8 mouse cellular contexts compared by ENCODE assay signal in genomic region chr10:84576395-84577070, GRCm38 (mm10). TPM values are rescaled to one million over a fixed set of nuclear protein-coding genes. Genes with fewer than 3 reads are reported as not detected.
DNase-seq lines count a peak whose midpoint lies in the region; ATAC-seq lines count a peak whose summit lies in the region.

Tcp11l2 (plus strand) TSS chr10:84576626.

- peaks cover 8% of the 10 kb centered on the region; the same call in 1 of the 2 replicates for H3K4me1 ChIP-seq in forebrain, embryonic 14.5 days (ENCODE audit: control insufficient read depth, insufficient read depth, low read length)
- peaks cover 15% of the 10 kb centered on the region for H3K4me1 ChIP-seq in neural tube, embryonic 15.5 days

- 0 out of 2 replicates have a peak within 1 kb of the TSS, but pooled peaks have one; percentile 4 for H3K27ac ChIP-seq in forebrain, embryonic 14.5 days (ENCODE audit: low read depth, low read length)
- peak within 1 kb of the TSS; percentile 83 for H3K27ac ChIP-seq in neural tube, embryonic 15.5 days (replicated peaks)

- H3K4me3 ChIP-seq in forebrain, embryonic 14.5 days (ENCODE audit: low read depth, low read length): peak within 1 kb of the TSS; percentile 92
- H3K4me3 ChIP-seq in neural tube, embryonic 15.5 days (replicated peaks): peak within 1 kb of the TSS; percentile 96

- intact Hi-C loops in heart, postnatal 14 days (cut with DNase I): loop anchor here (5.0 kb wide), 1 partner anchor 44 kb away; the partner anchor contains the start of gene Ckap4

- peak; percentile 95 for DNase-seq in ES-CJ7 (ENCODE audit: low read depth, low spot score)
- peak; percentile 96 for DNase-seq in cerebellum, adult 11 months
- DNase-seq in forebrain, embryonic 14.5 days (ENCODE audit: low spot score): peak; percentile 96
- DNase-seq in heart, postnatal 14 days: peak; percentile 93 to 94
- DNase-seq in layer of hippocampus, adult 11-12 months (ENCODE audit: low spot score): peak; percentile 95
- DNase-seq in lung, adult 18-20 months: peak; percentile 96 to 97
- DNase-seq in testis, postnatal 14 days (ENCODE audit: low spot score): peak; percentile 92

- peak; percentile 99 for ATAC-seq in forebrain, embryonic 14.5 days
- ATAC-seq in neural tube, embryonic 15.5 days (ENCODE audit: low FRiP score): peak; percentile 99

- no peaks in the 10 kb centered on the region for H3K9me3 ChIP-seq in forebrain, embryonic 14.5 days (replicated peaks; ENCODE audit: control insufficient read depth, low read length)
- no peaks in the 10 kb centered on the region for H3K9me3 ChIP-seq in neural tube, embryonic 15.5 days (replicated peaks)

- peak within 1 kb of the TSS; percentile 90 for H3K4me2 ChIP-seq in forebrain, embryonic 14.5 days (ENCODE audit: low read length)
- H3K4me2 ChIP-seq in neural tube, embryonic 15.5 days: peak within 1 kb of the TSS; percentile 90

- H3K27me3 ChIP-seq in forebrain, embryonic 14.5 days (replicated peaks; ENCODE audit: control insufficient read depth, insufficient read depth, low read length): no peaks in the 10 kb centered on the region; the same call in 1 of the 2 replicates
- peaks cover 6% of the 10 kb centered on the region; the same call in 1 of the 2 replicates for H3K27me3 ChIP-seq in neural tube, embryonic 15.5 days (replicated peaks)

- H3K36me3 ChIP-seq in forebrain, embryonic 14.5 days (ENCODE audit: control insufficient read depth, insufficient read depth, low read length): no peaks in the 10 kb centered on the region
- H3K36me3 ChIP-seq in neural tube, embryonic 15.5 days: no peaks in the 10 kb centered on the region

- H3K9ac ChIP-seq in forebrain, embryonic 14.5 days (ENCODE audit: low read length): peak within 1 kb of the TSS; percentile 75
- peak within 1 kb of the TSS; percentile 75 for H3K9ac ChIP-seq in neural tube, embryonic 15.5 days (replicated peaks)

- WGBS in forebrain, embryonic 14.5 days: under 1% methylated on average over 46 of the region's 46 CpGs
- WGBS in neural tube, embryonic 15.5 days: under 1% methylated on average over 46 of the region's 46 CpGs

RNA-seq across cellular contexts. Expression of gene Tcp11l2, which starts in this region (rescaled TPM):
- polyA plus RNA-seq in forebrain, embryonic 14.5 days (2014; fragmentation: Nextera tagmentation; extraction: Ambion mirVana): 25.1 and 33.3 TPM in 2 replicates
- total RNA-seq in heart, postnatal 14 days (2021): 100 to 1,000 TPM in 1 of 2 experiments, 10 to 100 TPM in 1; 96.1 to 120 TPM
- 27.5 and 27.8 TPM in 2 replicates for polyA plus RNA-seq in neural tube, embryonic 15.5 days (2015; fragmentation: Nextera tagmentation; extraction: Ambion mirVana)

Comparison
In these comparisons a context has a peak if more than half of its experiments do, and no peak if none do; other contexts are left out.
1. Peak in every context shown above with its lines: DNase-seq, ATAC-seq, H3K4me3 ChIP-seq and H3K27ac ChIP-seq.